Mouse (Mus musculus) erythroblast, embryonic 14.5 days (primary cell): ENCODE measurements at regions not wholly inside any gene's neighbourhood (a gene's known extent, or its start where the extent isn't known, plus 50 kb on each side); places are given as distances from the start of the nearest gene placed in this dataset.
"Not testable (repeated sequence)": the region's sequence is repeated elsewhere in the genome, so short reads cannot be mapped to it uniquely, and the experiment has no call there.

ENCODE experiments used
- H3K27me3 ChIP-seq: 2 replicates; pipeline ENCODE4 v1.6.1; 2012; ENCODE audit warnings: inconsistent platforms; ENCODE audit not compliant: control insufficient read depth
- H3K36me3 ChIP-seq: 2 replicates; pipeline ENCODE4 v1.6.1; 2012; ENCODE audit warnings: mild to moderate bottlenecking, inconsistent platforms; ENCODE audit not compliant: control insufficient read depth
- H3K4me1 ChIP-seq: 2 replicates; pipeline ENCODE4 v1.6.1; 2012; ENCODE audit warnings: inconsistent platforms; ENCODE audit not compliant: control insufficient read depth
- H3K4me3 ChIP-seq: replicated peaks from 2 replicates; pipeline ENCODE3; 2012; ENCODE audit warnings: moderate library complexity, mild to moderate bottlenecking, inconsistent platforms
- H3K9me3 ChIP-seq: 2 replicates; pipeline ENCODE4 v1.6.1; 2012; ENCODE audit warnings: low read length, inconsistent platforms, mixed read lengths; ENCODE audit not compliant: control insufficient read depth
- GATA1 ChIP-seq: IDR thresholded peaks from 2 replicates; pipeline ENCODE4 v1.6.1; 2012; ENCODE audit warnings: low read length, inconsistent platforms, mixed read lengths
- TAL1 ChIP-seq: IDR thresholded peaks from 3 replicates; pipeline ENCODE4 v1.6.1; 2012; ENCODE audit warnings: low read length, inconsistent platforms, mixed read lengths

DNA sequence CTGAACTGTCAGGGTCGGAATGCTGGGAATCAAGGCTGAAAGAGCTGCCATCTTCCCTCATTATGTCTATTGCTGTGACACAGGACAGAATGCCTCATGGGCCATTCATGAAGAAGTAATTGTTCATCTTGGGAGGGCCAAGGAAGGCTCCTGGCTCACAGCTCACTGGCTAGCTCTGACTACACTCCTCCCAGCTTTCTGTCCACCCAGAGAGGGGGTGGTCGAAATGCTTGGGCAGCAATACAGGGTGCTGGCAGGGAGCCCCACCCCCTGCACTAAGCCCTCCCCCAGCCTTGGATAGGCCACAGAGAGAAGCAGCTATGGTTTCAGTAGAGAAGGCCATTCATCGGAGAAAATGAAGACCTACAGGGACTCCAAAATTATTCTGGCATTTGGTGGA lies 192.2 kb upstream of the Prok2 start:
- Histone ChIP-seq H3K9me3 (no peaks in the 10 kb centered on the region), H3K4me1 (no peaks in the 10 kb centered on the region), H3K4me3 (no peak overlapping the region), H3K27me3 (no peaks in the 10 kb centered on the region), H3K36me3 (no peaks in the 10 kb centered on the region)
- TF ChIP-seq GATA1 (no peak), TAL1 (no peak)

DNA sequence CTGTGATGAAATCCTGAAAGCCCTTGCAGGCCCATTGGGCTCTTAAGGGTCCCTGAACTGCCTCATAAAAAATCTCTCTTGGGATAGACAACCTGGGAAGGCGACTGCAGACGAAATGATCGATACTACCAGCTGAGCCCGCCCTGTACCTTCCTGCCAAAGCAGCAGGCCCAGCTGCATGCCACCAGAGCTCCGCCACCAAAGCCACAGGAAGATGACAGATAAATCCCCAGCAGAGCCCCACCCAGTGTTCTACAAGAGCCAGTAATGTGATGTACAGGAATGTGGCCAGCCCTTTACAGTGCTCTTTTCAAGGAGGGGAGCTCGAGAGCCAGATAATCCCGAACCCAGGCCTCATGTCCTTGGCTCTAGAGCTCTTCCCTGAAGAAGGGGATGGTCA lies 183.7 kb upstream of the Prok2 start:
- H3K4me3 ChIP-seq, result no peak overlapping the region
- H3K4me1 ChIP-seq, result no peaks in the 10 kb centered on the region
- no peak for TF ChIP-seq GATA1
- TF ChIP-seq TAL1, result no peak
- H3K36me3 ChIP-seq, result no peaks in the 10 kb centered on the region
- H3K27me3 ChIP-seq, result no peaks in the 10 kb centered on the region
- H3K9me3 ChIP-seq, result no peaks in the 10 kb centered on the region

GRCm38 (mm10) chr6:99909459-99909858 lies 183.3 kb upstream of the Prok2 start:
- H3K9me3 ChIP-seq, result no peaks in the 10 kb centered on the region
- H3K4me1 ChIP-seq, result no peaks in the 10 kb centered on the region
- no peak for TF ChIP-seq TAL1
- TF ChIP-seq GATA1, result no peak
- H3K36me3 ChIP-seq, result no peaks in the 10 kb centered on the region
- no peaks in the 10 kb centered on the region for H3K27me3 ChIP-seq
- no peak overlapping the region for H3K4me3 ChIP-seq

DNA sequence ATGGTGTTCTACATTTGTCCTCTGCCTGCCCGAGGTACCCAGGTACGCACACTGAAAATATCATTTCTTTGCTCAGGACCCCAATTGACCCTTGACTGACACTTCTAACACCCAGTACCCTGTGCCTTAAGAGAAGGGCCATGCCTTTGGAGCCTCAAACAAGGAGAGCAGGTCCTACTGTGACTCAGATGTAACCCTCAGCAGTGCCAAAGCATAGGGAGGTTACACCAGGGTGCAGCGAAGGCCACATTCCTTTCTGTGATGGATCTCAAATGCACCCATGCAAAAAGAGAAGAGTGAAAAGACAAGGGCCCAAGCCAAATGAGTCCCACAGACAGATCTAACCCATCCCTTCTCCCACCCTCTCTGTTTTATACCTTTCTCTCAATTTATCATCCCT lies 181.9 kb upstream of the Prok2 start:
- TF ChIP-seq TAL1, result no peak
- TF ChIP-seq GATA1, result no peak
- H3K36me3 ChIP-seq, result no peaks in the 10 kb centered on the region
- no peaks in the 10 kb centered on the region for H3K27me3 ChIP-seq
- H3K9me3 ChIP-seq, result no peaks in the 10 kb centered on the region
- H3K4me3 ChIP-seq, result no peak overlapping the region
- H3K4me1 ChIP-seq, result no peaks in the 10 kb centered on the region

- no peak overlapping the region for H3K4me3 ChIP-seq
- TF ChIP-seq GATA1 (no peak), TAL1 (no peak)
These were observed 179.0 kb upstream of the Prok2 start for GRCm38 (mm10) chr6:99905194-99905593.

GRCm38 (mm10) chr6:99904607-99905006 lies 178.4 kb upstream of the Prok2 start:
- Histone ChIP-seq H3K9me3 (no peaks in the 10 kb centered on the region), H3K36me3 (no peaks in the 10 kb centered on the region), H3K4me1 (no peaks in the 10 kb centered on the region), H3K4me3 (no peak overlapping the region), H3K27me3 (no peaks in the 10 kb centered on the region)
- TF ChIP-seq TAL1 (no peak), GATA1 (no peak)

More at GRCm38 (mm10) chr6:99905194-99905593, 179.0 kb upstream of the Prok2 start:
- H3K9me3 ChIP-seq, result no peaks in the 10 kb centered on the region
- no peaks in the 10 kb centered on the region for H3K4me1 ChIP-seq
- H3K36me3 ChIP-seq, result no peaks in the 10 kb centered on the region
- H3K27me3 ChIP-seq, result no peaks in the 10 kb centered on the region

- not testable (repeated sequence) for H3K4me3 ChIP-seq, H3K27me3 ChIP-seq, H3K4me1 ChIP-seq, H3K36me3 ChIP-seq, H3K9me3 ChIP-seq
These were observed 177.9 kb upstream of the Prok2 start for GRCm38 (mm10) chr6:99904044-99904443.

- Histone ChIP-seq H3K36me3 (no peaks in the 10 kb centered on the region), H3K4me3 (no peak overlapping the region), H3K4me1 (no peaks in the 10 kb centered on the region), H3K9me3 (no peaks in the 10 kb centered on the region), H3K27me3 (no peaks in the 10 kb centered on the region)
- no peak for TF ChIP-seq GATA1
- no peak for TF ChIP-seq TAL1
These were observed 175.4 kb upstream of the Prok2 start for GRCm38 (mm10) chr6:99901564-99901963.

DNA sequence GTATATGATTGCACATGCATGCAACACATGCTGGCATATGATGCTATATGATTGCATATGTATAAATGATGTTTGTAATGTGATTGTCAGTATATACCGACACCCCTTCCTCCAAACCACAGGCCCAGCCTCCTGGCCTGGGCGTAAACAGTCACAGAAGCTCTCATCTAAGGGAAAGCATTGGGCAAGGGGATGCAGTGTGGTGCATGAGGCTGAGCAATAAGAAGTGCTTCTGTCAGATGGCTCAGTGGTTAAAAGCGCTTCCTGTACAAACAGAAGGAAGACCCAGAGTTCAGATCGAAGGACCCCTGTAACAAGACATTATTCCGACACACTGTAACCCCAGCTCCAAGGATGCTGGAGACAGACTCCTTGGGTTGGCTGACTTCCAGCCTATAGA lies 175.0 kb upstream of the Prok2 start:
- Histone ChIP-seq H3K4me3 (no peak overlapping the region), H3K36me3 (no peaks in the 10 kb centered on the region), H3K9me3 (no peaks in the 10 kb centered on the region), H3K27me3 (no peaks in the 10 kb centered on the region), H3K4me1 (no peaks in the 10 kb centered on the region)
- TF ChIP-seq TAL1 (no peak), GATA1 (no peak)

DNA sequence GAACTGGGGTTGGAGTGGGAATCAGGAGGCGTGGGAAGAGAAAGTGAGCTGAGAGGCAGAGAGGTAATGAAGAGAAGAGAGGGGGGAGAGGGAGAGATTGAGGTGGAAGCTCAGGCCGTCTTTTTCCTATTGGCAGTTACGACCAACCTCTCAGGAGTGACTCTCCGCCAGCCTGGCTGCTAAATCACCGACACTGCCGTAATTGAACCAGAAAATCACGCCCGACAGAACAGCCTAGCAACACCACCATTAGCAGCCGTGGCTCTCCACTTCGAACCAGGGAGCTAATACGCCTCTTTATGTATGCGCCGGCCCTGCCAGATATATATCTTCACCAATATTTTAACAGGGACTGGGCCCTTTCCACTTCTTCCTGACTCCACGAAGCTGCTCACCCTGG lies 173.5 kb upstream of the Prok2 start:
- no peaks in the 10 kb centered on the region for H3K36me3 ChIP-seq
- TF ChIP-seq GATA1 (no peak), TAL1 (no peak)
- no peaks in the 10 kb centered on the region for H3K27me3 ChIP-seq
- H3K4me3 ChIP-seq, result no peak overlapping the region
- no peaks in the 10 kb centered on the region for H3K4me1 ChIP-seq
- no peaks in the 10 kb centered on the region for H3K9me3 ChIP-seq
